In genomic region chr6:37046152-37046788, GRCm38 (mm10) we compare ENCODE assay signal across 9 mouse cellular contexts.
DNase-seq lines count a peak whose midpoint lies in the region; ATAC-seq and TF ChIP-seq lines count a peak whose summit lies in the region.
"Had no signal": no experiment of that assay in that cellular context is flagged by ENCODE, and none has a peak within 500 bp of the region (broad histone marks: within the 10 kb centered on the region; RNA-seq: fewer than 3 reads in every experiment).

No protein-coding gene starts in this region.

- no peak overlapping the region for H3K27ac ChIP-seq in kidney, embryonic 15.5 days
- H3K27ac ChIP-seq in limb, embryonic 11.5 days (replicated peaks; ENCODE audit: low read depth, low read length): no peak overlapping the region
- H3K27ac ChIP-seq in neural tube, embryonic 12.5 days: no peak overlapping the region
- H3K27ac ChIP-seq: embryonic facial prominence, embryonic 13.5 days had no signal

- no peak overlapping the region for H3K4me2 ChIP-seq in kidney, embryonic 15.5 days
- H3K4me2 ChIP-seq in limb, embryonic 11.5 days (ENCODE audit: low read depth, severe bottlenecking): no peak overlapping the region
- H3K4me2 ChIP-seq in neural tube, embryonic 12.5 days (replicated peaks): no peak overlapping the region
- H3K4me2 ChIP-seq: embryonic facial prominence, embryonic 13.5 days had no signal

- H3K79me2 ChIP-seq in C2C12 (ENCODE audit: control insufficient read depth, insufficient read depth): no peaks in the 10 kb centered on the region

- peaks cover 5% of the 10 kb centered on the region; the same call in 1 of the 2 replicates for H3K4me1 ChIP-seq in kidney, embryonic 15.5 days
- H3K4me1 ChIP-seq in limb, embryonic 11.5 days (ENCODE audit: control insufficient read depth, insufficient read depth, low read length): no peaks in the 10 kb centered on the region
- no peaks in the 10 kb centered on the region; the same call in 1 of the 2 replicates for H3K4me1 ChIP-seq in neural tube, embryonic 12.5 days

- no peaks in the 10 kb centered on the region for H3K27me3 ChIP-seq in C2C12 (ENCODE audit: control insufficient read depth, insufficient read depth, insufficient read length)
- H3K27me3 ChIP-seq in kidney, embryonic 15.5 days: no peaks in the 10 kb centered on the region
- no peaks in the 10 kb centered on the region for H3K27me3 ChIP-seq in limb, embryonic 11.5 days (ENCODE audit: control insufficient read depth, insufficient read depth, low read length)
- no peaks in the 10 kb centered on the region for H3K27me3 ChIP-seq in neural tube, embryonic 12.5 days (replicated peaks)
- H3K27me3 ChIP-seq: embryonic facial prominence, embryonic 13.5 days had no signal

- no peaks in the 10 kb centered on the region for H3K36me3 ChIP-seq in C2C12 (ENCODE audit: control insufficient read depth, insufficient read depth)
- no peaks in the 10 kb centered on the region for H3K36me3 ChIP-seq in kidney, embryonic 15.5 days
- no peaks in the 10 kb centered on the region for H3K36me3 ChIP-seq in limb, embryonic 11.5 days (ENCODE audit: control insufficient read depth, insufficient read depth, low read length)
- H3K36me3 ChIP-seq in neural tube, embryonic 12.5 days: no peaks in the 10 kb centered on the region
- H3K36me3 ChIP-seq: embryonic facial prominence, embryonic 13.5 days had no signal

- peak; percentile 31 to 42 for DNase-seq in adrenal gland, adult 18-20 months (ENCODE audit: low spot score in 2 of 2)
- peak; percentile 77 for DNase-seq in embryo, embryonic 11 days
- peak; percentile 57 for DNase-seq in heart, adult 8-10 months (ENCODE audit: low spot score)
- peak; percentile 73 for DNase-seq in limb, embryonic 11.5 days (ENCODE audit: low spot score)
- DNase-seq in thymus, postnatal 36 days: peak; percentile 6 to 11

- WGBS in kidney, embryonic 15.5 days: 32% methylated on average over 4 of the region's 4 CpGs
- WGBS in limb, embryonic 11.5 days: 39% methylated on average over 4 of the region's 4 CpGs
- WGBS in neural tube, embryonic 12.5 days: 42% methylated on average over 4 of the region's 4 CpGs

- no peaks in the 10 kb centered on the region for H3K79me3 ChIP-seq in C2C12 (ENCODE audit: low read depth)

- no peak overlapping the region for H3ac ChIP-seq in C2C12 (ENCODE audit: control insufficient read depth, insufficient read length, low read depth)

- H3K9me3 ChIP-seq in kidney, embryonic 15.5 days (replicated peaks): no peaks in the 10 kb centered on the region
- no peaks in the 10 kb centered on the region for H3K9me3 ChIP-seq in limb, embryonic 11.5 days (ENCODE audit: control insufficient read depth, low read length)
- H3K9me3 ChIP-seq in neural tube, embryonic 12.5 days: no peaks in the 10 kb centered on the region
- H3K9me3 ChIP-seq: embryonic facial prominence, embryonic 13.5 days had no signal

- TF ChIP-seq CTCF in C2C12 (IDR thresholded peaks at IDR 0.05; ENCODE audit: control insufficient read depth, insufficient read depth, insufficient read length): peak; percentile 46

- ATAC-seq in kidney, embryonic 15.5 days (replicated peaks; ENCODE audit: low FRiP score): peak; percentile 54; the same call in 1 of the 2 replicates
- no peak for ATAC-seq in limb, embryonic 11.5 days (ENCODE audit: insufficient number of reproducible peaks, low FRiP score, low TSS enrichment, low read depth)
- ATAC-seq in neural tube, embryonic 12.5 days (ENCODE audit: low FRiP score, low read depth): peak; percentile 19

- no peak overlapping the region for H3K4me3 ChIP-seq in C2C12 (ENCODE audit: insufficient read depth, poor library complexity, severe bottlenecking)
- H3K4me3 ChIP-seq in kidney, embryonic 15.5 days (replicated peaks): no peak overlapping the region
- no peak overlapping the region for H3K4me3 ChIP-seq in limb, embryonic 11.5 days (ENCODE audit: low read depth, low read length)
- no peak overlapping the region for H3K4me3 ChIP-seq in neural tube, embryonic 12.5 days
- H3K4me3 ChIP-seq: embryonic facial prominence, embryonic 13.5 days had no signal

- no peak overlapping the region for H3K9ac ChIP-seq in kidney, embryonic 15.5 days
- H3K9ac ChIP-seq in limb, embryonic 11.5 days (ENCODE audit: low read length): no peak overlapping the region
- no peak overlapping the region for H3K9ac ChIP-seq in neural tube, embryonic 12.5 days
- H3K9ac ChIP-seq: embryonic facial prominence, embryonic 13.5 days had no signal

TF ChIP-seq in C2C12, 6 proteins besides CTCF, POLR2A, EP300 and RAD21:
- TF ChIP-seq MYOD1 (IDR thresholded peaks at IDR 0.05; ENCODE audit: control insufficient read depth, insufficient read length, low read depth): no peak
- no peak for TF ChIP-seq USF1 (IDR thresholded peaks at IDR 0.05; ENCODE audit: low read depth)
- no peak for TF ChIP-seq MYOG (IDR thresholded peaks at IDR 0.05; ENCODE audit: control insufficient read depth, extremely low read depth, insufficient read length)
- no peak for TF ChIP-seq MAX (IDR thresholded peaks at IDR 0.05)
- TF ChIP-seq CEBPB (IDR thresholded peaks at IDR 0.05; ENCODE audit: low read depth): no peak
- TF ChIP-seq FOSL1 (IDR thresholded peaks at IDR 0.05; ENCODE audit: insufficient read depth, low read length, poor library complexity, severe bottlenecking): no peak

Comparison
In these comparisons a context has a peak if more than half of its experiments do, and no peak if none do; other contexts are left out.
1. DNase-seq: peak in every context shown above with its lines; median percentile 77 in embryo, embryonic 11 days; 73 in limb, embryonic 11.5 days; 57 in heart, adult 8-10 months; 36 in adrenal gland, adult 18-20 months; 8 in thymus, postnatal 36 days.